Mouse (Mus musculus): Measurements from ENCODE around the gene Clptm1l. TPM values are rescaled to one million over a fixed set of nuclear protein-coding genes. Genes with fewer than 3 reads are reported as not detected.

The Clptm1l gene
- total RNA-seq, 2 experiments from 2014 or later, result 125 to 128 TPM

DNA sequence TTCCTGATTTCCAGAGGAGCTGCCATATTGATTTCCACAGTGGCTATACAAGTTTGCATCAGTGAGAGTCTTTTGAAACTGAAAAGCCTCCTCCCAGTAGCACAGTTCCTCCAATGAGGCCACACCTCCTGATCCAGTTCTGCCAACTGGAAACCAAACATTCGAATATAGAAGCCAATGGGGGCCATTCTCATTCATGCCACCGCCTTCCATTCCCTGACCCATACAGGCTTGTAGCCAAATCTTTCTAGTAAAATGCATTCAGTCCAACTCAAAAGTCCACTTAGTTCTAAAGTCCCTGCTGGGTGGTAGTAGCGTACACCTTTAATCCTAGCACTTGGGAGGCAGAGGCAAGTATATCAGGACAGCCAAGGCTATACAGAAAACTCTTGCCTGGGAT, 49.5 kb downstream of the Clptm1l start:
- intact Hi-C loops (cut with DNase I), result no loop called here
- no peak for DNase-seq (ENCODE audit: low spot score in 2 of 2)

DNA sequence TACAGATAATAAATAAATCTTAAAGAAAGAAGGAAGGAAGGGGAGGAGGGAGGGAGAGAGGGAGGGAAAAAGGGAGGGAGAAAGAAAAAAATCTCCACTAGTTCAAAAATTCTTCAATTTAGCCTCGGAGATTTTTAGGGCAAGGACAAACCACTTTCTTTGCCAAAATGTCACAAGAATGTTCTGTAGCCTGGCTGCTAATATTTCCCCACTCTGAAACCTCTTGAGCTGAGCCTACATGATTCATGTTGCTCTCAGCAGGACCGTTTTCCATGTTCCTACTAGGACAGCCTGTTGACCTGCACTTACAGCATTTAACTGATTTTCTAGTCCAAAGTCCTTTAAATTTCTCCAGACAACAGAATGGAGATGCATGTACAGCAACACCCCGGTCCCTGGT, 51.2 kb downstream of the Clptm1l start:
- DNase-seq (ENCODE audit: low spot score in 2 of 2), result no peak
- intact Hi-C loops (cut with DNase I), result no loop called here

DNA sequence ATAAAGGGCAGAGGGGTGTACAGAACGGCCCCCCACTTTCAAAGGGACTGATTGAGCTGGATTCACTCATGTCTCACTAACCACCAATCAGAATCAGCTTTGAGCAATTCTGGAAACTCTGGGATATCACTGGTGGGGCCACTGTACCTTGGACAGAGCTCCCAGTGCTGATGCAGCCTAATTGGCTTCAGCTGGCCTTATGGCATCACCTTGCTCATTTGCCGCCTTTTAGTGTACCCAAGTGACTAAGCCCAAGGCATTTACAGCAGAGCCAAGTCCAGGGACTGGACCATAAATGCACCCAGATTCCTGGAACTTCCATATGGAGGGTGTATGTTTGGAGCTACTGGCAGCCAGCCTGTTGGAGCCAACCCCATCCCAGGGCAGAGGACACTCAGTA, 55.1 kb downstream of the Clptm1l start:
- DNase-seq (ENCODE audit: low spot score in 2 of 2), result no peak
- intact Hi-C loops (cut with DNase I), result no loop called here

DNA sequence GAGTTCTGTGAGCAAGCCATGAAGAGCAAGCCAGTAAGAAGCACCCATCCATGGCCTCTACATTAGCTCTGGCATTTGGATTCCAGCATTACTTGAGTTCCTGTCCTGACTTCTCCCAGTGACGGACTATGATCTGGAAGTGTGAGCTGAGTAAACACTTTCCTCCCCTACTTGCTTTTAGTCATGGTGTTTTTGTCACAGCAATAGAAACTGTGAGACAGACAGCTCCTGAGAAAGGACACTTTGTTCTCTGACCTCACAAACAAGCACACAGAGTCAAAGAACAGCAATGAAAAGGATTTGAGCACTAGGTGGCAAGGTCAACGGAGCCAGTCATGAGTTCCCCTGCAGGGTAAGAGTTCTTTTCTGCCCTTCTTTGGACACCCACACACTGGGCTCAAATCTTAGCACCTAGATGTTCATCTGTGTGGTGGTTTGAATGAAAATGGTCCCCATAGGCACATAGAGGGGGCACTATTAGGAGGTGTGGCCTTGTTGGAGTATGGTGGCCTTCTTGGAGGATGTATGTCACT, 56.4 kb downstream of the Clptm1l start:
- intact Hi-C loops (cut with DNase I), result no loop called here
- DNase-seq (ENCODE audit: low spot score in 2 of 2), result no peak

Other genes starting within 250 kb of the Clptm1l start
- gene Lpcat1, start 136.8 kb upstream of the Clptm1l start, total RNA-seq (2021), result 10 to 100 TPM; 43.0 to 43.9 TPM
- gene Slc6a3, start 67.3 kb upstream of the Clptm1l start, total RNA-seq (2021), result under 1 TPM; 0.16 TPM
- 1 to 10 TPM; 2.2 to 2.3 TPM for gene Tert, start 22.9 kb downstream of the Clptm1l start, total RNA-seq (2021)
- not detected for gene Slc6a18, start 74.0 kb downstream of the Clptm1l start, total RNA-seq (2021)
- gene Slc6a19, start 100.9 kb downstream of the Clptm1l start, total RNA-seq (2021), result under 1 TPM in 1 of 2 experiments, not detected in 1; 0.18 TPM
- 1 to 10 TPM; 3.6 to 6.8 TPM for gene Slc12a7, start 129.1 kb downstream of the Clptm1l start, total RNA-seq (2021)
- gene Nkd2, start 243.6 kb downstream of the Clptm1l start, total RNA-seq (2021), result 1 to 10 TPM; 2.2 to 2.6 TPM

Data from left cerebral cortex, postnatal 25 days (tissue).